Mouse (Mus musculus) liver, adult (tissue): Measurements from ENCODE around the gene Fam187b.

ENCODE experiments used
- GATA4 ChIP-seq: IDR thresholded peaks from 2 replicates; pipeline ENCODE4 v1.6.1; 2014; ENCODE audit warnings: mild to moderate bottlenecking, low read length; ENCODE audit not compliant: insufficient replicate concordance

The Fam187b gene

GRCm38 (mm10) chr7:30958109-30958865, 15.3 kb upstream of the Fam187b start:
- no peak for TF ChIP-seq GATA4

DNA sequence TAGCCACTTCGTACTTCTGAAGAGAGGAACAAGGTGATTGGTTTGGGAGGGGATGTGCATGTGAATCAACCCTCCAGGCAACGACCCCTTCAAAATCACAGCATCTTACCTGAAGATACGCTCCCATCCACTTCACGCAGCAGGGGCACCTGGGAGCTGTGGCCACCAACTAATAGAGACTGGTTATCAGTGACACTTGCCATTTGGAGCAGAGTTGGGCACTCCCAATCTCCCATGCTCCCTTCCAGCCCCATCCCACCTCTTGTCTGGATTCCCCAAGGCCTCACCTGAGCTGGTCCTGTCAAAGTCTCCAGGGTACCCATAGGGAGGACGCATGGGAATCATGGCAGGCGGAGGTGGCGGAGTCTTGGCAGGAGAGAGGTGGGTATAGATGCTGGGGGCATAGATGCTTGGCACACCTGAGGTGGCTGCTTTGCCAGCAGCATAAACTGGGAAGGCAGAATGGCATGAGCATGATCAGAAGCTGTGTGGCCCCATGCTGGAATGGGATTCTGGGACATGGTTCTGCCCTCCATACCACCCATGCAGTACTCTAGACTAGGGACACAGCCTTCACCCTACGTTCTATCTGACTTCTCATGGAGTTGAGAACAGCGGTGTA, 14.6 kb upstream of the Fam187b start:
- no peak for TF ChIP-seq GATA4

GRCm38 (mm10) chr7:30959786-30960349, 13.7 kb upstream of the Fam187b start:
- TF ChIP-seq GATA4, result no peak

DNA sequence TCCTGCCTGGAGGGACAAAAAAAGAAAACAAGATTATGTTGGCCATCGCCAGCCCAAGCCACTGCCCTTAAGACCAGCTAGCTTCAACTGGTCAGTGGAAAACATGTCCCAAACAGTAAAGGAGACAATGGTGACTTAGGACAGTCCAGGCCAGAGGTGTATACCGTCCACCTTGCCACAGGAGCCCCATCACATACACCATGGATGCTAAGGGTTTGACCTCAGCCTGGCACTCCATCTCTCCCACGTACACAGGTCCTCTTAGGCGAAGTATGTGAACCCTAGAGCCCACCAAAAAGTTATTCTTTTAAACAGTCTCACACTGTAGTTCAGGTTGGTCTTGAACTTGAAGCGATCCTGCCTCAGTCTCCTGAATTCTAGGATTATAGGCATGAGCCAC, 10.7 kb upstream of the Fam187b start:
- no peak for TF ChIP-seq GATA4

- TF ChIP-seq GATA4, result no peak
These were observed 9.2 kb upstream of the Fam187b start for GRCm38 (mm10) chr7:30964366-30964765.

GRCm38 (mm10) chr7:30965677-30966076, 7.9 kb upstream of the Fam187b start:
- no peak for TF ChIP-seq GATA4

DNA sequence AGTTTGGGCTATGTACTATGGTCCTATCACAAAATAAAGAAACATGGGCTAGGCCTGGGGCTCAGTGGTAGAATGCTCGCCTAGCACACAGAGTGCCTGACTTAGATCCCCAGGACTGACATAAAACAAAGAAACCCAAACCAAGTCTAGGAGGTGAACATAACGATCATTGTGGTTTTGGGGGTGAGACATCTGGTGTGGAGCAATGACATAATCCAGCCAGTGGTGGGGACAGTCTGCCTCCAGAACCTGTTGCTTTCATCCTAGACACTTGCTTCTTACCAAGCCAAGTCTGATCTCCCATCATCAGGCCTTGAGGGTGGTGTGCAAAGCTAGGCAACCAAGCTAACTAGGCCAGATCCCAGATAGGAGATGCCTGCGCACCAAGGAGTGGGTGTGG, 6.9 kb upstream of the Fam187b start:
- no peak for TF ChIP-seq GATA4

DNA sequence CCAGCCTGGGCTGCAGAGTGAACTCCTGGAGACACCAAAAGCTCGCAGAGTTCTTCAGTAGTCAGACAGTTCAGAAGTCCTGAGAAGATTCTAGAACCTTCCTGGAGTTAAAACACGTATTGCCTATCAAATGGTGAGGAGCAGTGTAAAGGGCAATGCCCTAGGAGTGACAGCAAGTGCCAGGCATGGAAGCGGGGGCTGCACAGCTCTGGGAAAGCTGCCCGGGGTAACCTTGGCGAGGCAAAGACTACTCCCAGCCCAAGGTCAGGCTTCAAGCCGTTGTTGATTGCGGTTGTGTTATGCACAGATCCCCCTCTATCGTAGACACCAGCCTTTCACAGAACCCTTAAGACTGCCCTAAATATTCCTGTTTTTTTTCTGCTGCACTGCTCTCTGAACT, 5.0 kb upstream of the Fam187b start:
- no peak for TF ChIP-seq GATA4

DNA sequence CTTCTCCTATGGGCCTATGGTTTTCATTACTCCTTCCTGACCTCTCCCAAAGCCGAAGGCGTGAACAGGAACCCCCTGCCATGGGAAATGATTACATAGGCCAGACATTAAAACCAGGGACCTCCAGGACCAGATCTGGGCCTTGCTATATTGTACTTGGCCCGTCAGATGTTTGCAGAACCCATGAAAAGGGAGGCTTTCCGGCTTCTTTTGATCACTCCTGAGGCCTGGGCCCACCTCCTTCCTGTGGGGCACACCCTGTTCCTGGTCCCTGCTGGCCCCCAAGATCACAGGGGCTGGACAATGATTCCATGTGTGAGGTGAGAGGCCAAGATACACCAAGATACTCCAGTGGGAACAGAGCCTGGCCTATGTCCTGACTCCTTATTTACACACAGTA, 4.4 kb upstream of the Fam187b start:
- TF ChIP-seq GATA4, result no peak

GRCm38 (mm10) chr7:30971901-30972300, 1.7 kb upstream of the Fam187b start:
- no peak for TF ChIP-seq GATA4

DNA sequence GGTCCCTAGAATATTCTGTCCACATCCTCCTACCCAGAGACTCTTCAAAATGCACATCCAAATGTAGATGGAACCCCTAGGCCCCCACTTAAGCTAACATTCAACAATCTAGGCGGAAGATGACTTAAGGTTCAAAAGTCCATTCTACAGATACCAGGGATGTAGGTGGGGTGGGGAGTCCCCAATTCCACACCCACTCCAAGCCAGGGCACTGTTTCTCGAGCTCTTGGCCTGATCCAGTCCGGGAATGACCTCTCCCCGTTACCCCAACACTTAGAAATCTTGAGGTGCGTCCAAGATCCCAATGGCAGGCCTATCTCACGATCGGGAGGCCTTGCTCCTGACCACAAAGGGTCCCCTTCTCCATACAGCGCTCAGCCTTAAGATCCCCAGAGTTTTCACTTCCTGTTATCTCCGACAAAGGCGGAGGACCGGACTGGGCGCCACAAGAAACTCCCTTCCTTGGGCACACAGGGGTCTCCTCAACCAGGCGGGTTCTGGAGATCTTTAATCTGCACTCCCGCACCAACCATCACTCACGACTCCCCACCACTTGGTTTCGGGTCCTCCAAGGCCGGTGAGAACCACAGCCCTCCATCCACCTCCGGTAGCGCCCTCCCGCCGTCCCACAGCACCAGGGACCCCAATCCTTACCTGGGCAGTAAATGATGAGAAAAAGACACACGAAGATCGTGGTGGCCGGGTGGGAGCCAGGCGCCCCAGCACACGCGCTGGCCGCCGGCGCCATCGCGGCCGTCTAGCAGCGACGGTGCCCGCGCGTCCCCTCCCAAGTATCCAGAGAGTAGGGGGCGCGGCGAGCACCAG, 952 bp upstream of the Fam187b start:
- TF ChIP-seq GATA4, result no peak

GRCm38 (mm10) chr7:30973251-30973500, 414 bp upstream of the Fam187b start, which contains the start of gene Lsr:
Gene Lsr, minus strand, starts transcription at chr7:30973464.
- TF ChIP-seq GATA4, result no peak

- TF ChIP-seq GATA4, result no peak
These were observed 8.1 kb downstream of the Fam187b start for GRCm38 (mm10) chr7:30981703-30982102.

DNA sequence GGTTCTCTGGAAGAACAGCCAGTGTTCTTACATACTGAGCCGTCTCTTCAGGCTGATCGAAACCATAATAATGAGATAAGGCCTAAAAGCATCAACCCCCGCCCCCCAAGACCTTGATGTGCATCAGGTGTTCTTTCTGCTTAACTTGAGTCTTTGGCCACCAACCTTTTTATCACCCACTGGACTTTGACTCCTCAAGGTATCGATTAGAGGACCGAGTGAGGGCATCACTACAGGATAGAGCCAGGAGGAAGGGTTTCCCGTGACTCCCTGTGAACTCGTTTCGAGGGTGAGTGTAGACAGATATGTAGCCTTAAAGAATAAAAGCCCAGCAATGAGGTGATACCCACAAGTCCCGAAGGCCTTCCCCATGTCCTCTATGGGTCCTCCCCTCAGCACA, 11.8 kb downstream of the Fam187b start:
- peak; percentile 52; the same call in 1 of the 2 replicates for TF ChIP-seq GATA4

DNA sequence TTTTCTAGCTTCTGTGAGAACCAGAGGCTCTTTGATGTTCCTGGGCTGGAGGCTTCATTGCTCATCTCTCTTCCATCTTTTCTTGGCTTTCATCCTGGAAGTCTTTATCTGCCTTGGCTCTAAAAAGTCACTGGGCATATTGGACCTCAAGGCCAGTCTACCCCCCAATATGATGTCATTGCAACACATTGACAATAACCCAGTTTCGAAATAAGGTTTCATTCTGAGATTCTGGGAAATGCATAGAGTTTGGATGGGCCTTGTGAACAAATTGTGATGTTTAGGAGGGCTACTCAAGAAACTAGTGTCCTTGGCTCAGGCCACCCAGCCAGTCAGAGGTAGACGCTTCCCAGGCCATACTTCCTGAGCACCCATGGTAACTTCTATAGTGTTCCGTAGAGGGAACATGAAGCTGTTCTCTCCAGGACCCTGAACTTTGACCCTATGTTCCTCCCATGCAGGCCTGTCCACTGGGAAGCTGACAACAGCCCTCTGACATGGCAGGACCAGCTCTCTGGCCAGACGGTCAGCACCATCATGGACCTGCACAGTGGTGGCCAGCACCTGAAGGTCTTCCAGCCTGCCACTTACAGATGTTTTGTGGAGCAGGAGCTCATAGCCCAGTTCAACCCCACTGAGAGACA, 15.1 kb downstream of the Fam187b start:
- peak; percentile 15; the same call in 1 of the 2 replicates for TF ChIP-seq GATA4
